Mouse (Mus musculus): ENCODE data around the gene Svep1.

Gene Svep1

GRCm38 (mm10) chr4:58206115-58206945 lies at the start of gene Svep1:
Gene Svep1 (minus strand): TSS chr4:58206859.
- no peak for DNase-seq (ENCODE audit: low read depth)

GRCm38 (mm10) chr4:58253410-58253809 lies 46.8 kb upstream of the Svep1 start:
- peak; percentile 13 for DNase-seq (ENCODE audit: low read depth)

GRCm38 (mm10) chr4:58252381-58252780 lies 45.7 kb upstream of the Svep1 start:
- no peak for DNase-seq (ENCODE audit: low read depth)

- DNase-seq (ENCODE audit: low read depth) = no peak
These were observed 38.9 kb upstream of the Svep1 start for GRCm38 (mm10) chr4:58245544-58245943.

GRCm38 (mm10) chr4:58240416-58240815 lies 33.8 kb upstream of the Svep1 start:
- DNase-seq (ENCODE audit: low read depth) = no peak

GRCm38 (mm10) chr4:58235828-58236227 lies 29.2 kb upstream of the Svep1 start:
- no peak for DNase-seq (ENCODE audit: low read depth)

- DNase-seq (ENCODE audit: low read depth) = no peak
These were observed 16.8 kb upstream of the Svep1 start for GRCm38 (mm10) chr4:58223499-58223898.

GRCm38 (mm10) chr4:58211374-58211773 lies 4.7 kb upstream of the Svep1 start:
- DNase-seq (ENCODE audit: low read depth) = peak; percentile 4

- DNase-seq (ENCODE audit: low read depth) = no peak
These were observed 4.0 kb upstream of the Svep1 start for GRCm38 (mm10) chr4:58210557-58211090.

- DNase-seq (ENCODE audit: low read depth) = no peak
These were observed 927 bp downstream of the Svep1 start for GRCm38 (mm10) chr4:58205750-58206114.

- no peak for DNase-seq (ENCODE audit: low read depth)
These were observed 5.0 kb downstream of the Svep1 start for GRCm38 (mm10) chr4:58201703-58202102.

GRCm38 (mm10) chr4:58200826-58201225 lies 5.8 kb downstream of the Svep1 start:
- no peak for DNase-seq (ENCODE audit: low read depth)

- DNase-seq (ENCODE audit: low read depth) = no peak
These were observed 9.4 kb downstream of the Svep1 start for GRCm38 (mm10) chr4:58197230-58197629.

GRCm38 (mm10) chr4:58196795-58197194 lies 9.9 kb downstream of the Svep1 start:
- DNase-seq (ENCODE audit: low read depth) = no peak

GRCm38 (mm10) chr4:58195936-58196335 lies 10.7 kb downstream of the Svep1 start:
- DNase-seq (ENCODE audit: low read depth) = no peak

- no peak for DNase-seq (ENCODE audit: low read depth)
These were observed 17.4 kb downstream of the Svep1 start for GRCm38 (mm10) chr4:58189281-58189680.

GRCm38 (mm10) chr4:58185401-58185800 lies 21.3 kb downstream of the Svep1 start:
- DNase-seq (ENCODE audit: low read depth) = no peak

GRCm38 (mm10) chr4:58184681-58185341 lies 21.8 kb downstream of the Svep1 start:
- no peak for DNase-seq (ENCODE audit: low read depth)

GRCm38 (mm10) chr4:58183897-58184296 lies 22.8 kb downstream of the Svep1 start:
- no peak for DNase-seq (ENCODE audit: low read depth)

- no peak for DNase-seq (ENCODE audit: low read depth)
These were observed 28.2 kb downstream of the Svep1 start for GRCm38 (mm10) chr4:58178489-58178888.

- no peak for DNase-seq (ENCODE audit: low read depth)
These were observed 29.4 kb downstream of the Svep1 start for GRCm38 (mm10) chr4:58177256-58177655.

- DNase-seq (ENCODE audit: low read depth) = no peak
These were observed 32.1 kb downstream of the Svep1 start for GRCm38 (mm10) chr4:58174435-58174987.

GRCm38 (mm10) chr4:58173401-58173800 lies 33.3 kb downstream of the Svep1 start:
- DNase-seq (ENCODE audit: low read depth) = no peak

All from c-Kit-positive CD71-positive TER-119-negative erythroid progenitor cells, embryonic 14.5 days (primary cell).